Mouse (Mus musculus): Measurements from ENCODE around the gene Arpc1a. TPM values are rescaled to one million over a fixed set of nuclear protein-coding genes. Genes with fewer than 3 reads are reported as not detected.
"Not testable (repeated sequence)": the region's sequence is repeated elsewhere in the genome, so short reads cannot be mapped to it uniquely, and the experiment has no call there.

Gene Arpc1a
- polyA plus RNA-seq, 1 experiment: 149 TPM

- H3K4me1 ChIP-seq (replicated peaks; ENCODE audit: control insufficient read depth, insufficient read depth, low read length): peaks cover 7% of the 10 kb centered on the region
- H3K27ac ChIP-seq (ENCODE audit: control insufficient read depth, insufficient read depth, low read length): no peak overlapping the region
- WGBS: 55% methylated on average over 2 of the region's 2 CpGs
- no peak overlapping the region for H3K4me3 ChIP-seq (ENCODE audit: control insufficient read depth, insufficient read depth, low read length)
- no peaks in the 10 kb centered on the region for H3K36me3 ChIP-seq (ENCODE audit: control insufficient read depth, insufficient read depth, low read length)
- TF ChIP-seq POLR2A (IDR thresholded peaks at IDR 0.05; ENCODE audit: control insufficient read depth, extremely low read depth, insufficient read depth, low read length, poor library complexity): no peak
- TF ChIP-seq CTCF (IDR thresholded peaks at IDR 0.05; ENCODE audit: borderline replicate concordance, control insufficient read depth, extremely low read depth, insufficient read depth, low read length, poor library complexity): no peak
- DNase-seq: no peak
- H3K27me3 ChIP-seq (ENCODE audit: control insufficient read depth, insufficient read depth, low read length): no peaks in the 10 kb centered on the region
Observed at GRCm38 (mm10) chr5:145084822-145085221, 1.2 kb downstream of the Arpc1a start.

DNA sequence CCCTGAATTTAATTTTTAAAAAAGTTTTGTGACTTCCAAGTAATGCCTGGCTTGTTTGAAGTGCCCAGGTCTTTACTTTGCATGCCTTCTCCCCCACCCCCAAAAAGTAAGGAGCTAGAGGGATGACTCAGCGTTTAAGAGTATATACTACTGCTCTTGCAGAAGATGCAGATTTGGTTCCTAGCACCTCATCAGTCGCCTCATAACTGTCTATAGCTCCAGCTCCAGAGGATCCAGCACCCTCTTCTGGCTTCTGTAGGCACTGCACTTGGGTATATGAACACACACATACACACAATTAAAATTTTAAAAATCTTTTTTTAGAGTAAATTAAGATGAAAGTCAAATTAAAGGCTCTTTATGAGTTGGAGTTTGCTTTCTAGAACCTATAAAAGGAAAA is 4.6 kb downstream of the Arpc1a start:
- TF ChIP-seq POLR2A (IDR thresholded peaks at IDR 0.05; ENCODE audit: control insufficient read depth, extremely low read depth, insufficient read depth, low read length, poor library complexity) (no peak), CTCF (IDR thresholded peaks at IDR 0.05; ENCODE audit: borderline replicate concordance, control insufficient read depth, extremely low read depth, insufficient read depth, low read length, poor library complexity) (no peak)
- peaks cover 7% of the 10 kb centered on the region for H3K4me1 ChIP-seq (replicated peaks; ENCODE audit: control insufficient read depth, insufficient read depth, low read length)
- no peak overlapping the region for H3K27ac ChIP-seq (ENCODE audit: control insufficient read depth, insufficient read depth, low read length)
- H3K36me3 ChIP-seq (ENCODE audit: control insufficient read depth, insufficient read depth, low read length): peaks cover 14% of the 10 kb centered on the region
- DNase-seq: no peak
- no peaks in the 10 kb centered on the region for H3K27me3 ChIP-seq (ENCODE audit: control insufficient read depth, insufficient read depth, low read length)
- no peak overlapping the region for H3K4me3 ChIP-seq (ENCODE audit: control insufficient read depth, insufficient read depth, low read length)
- 99% methylated on average over 2 of the region's 2 CpGs for WGBS

DNA sequence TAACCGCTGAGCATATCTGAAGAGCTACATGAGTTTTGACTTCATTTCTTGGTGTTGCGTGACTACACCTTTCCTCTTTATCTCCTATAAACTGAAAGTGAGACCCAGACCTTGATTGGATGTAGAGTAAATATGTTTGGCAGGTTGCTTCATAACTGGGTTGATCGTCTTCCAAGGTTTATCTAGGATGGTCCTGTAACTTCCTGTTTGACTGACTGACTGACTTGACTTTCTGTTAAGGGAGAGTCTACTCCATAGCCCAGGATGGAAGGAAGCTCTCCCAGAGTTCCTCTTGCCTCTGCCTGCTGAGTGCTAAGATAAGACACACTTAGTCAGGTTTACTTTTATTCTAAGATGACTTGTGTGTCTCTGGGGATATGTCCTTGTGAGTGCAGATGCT is 6.2 kb downstream of the Arpc1a start:
- H3K27me3 ChIP-seq (ENCODE audit: control insufficient read depth, insufficient read depth, low read length): no peaks in the 10 kb centered on the region
- TF ChIP-seq POLR2A (IDR thresholded peaks at IDR 0.05; ENCODE audit: control insufficient read depth, extremely low read depth, insufficient read depth, low read length, poor library complexity) (no peak), CTCF (IDR thresholded peaks at IDR 0.05; ENCODE audit: borderline replicate concordance, control insufficient read depth, extremely low read depth, insufficient read depth, low read length, poor library complexity) (no peak)
- no peak overlapping the region for H3K4me3 ChIP-seq (ENCODE audit: control insufficient read depth, insufficient read depth, low read length)
- H3K36me3 ChIP-seq (ENCODE audit: control insufficient read depth, insufficient read depth, low read length): peaks cover 31% of the 10 kb centered on the region
- DNase-seq: no peak
- WGBS: 93% methylated on average over 3 of the region's 3 CpGs
- H3K27ac ChIP-seq (ENCODE audit: control insufficient read depth, insufficient read depth, low read length): no peak overlapping the region
- H3K4me1 ChIP-seq (replicated peaks; ENCODE audit: control insufficient read depth, insufficient read depth, low read length): 0 out of 2 replicates have a peak, but pooled peaks cover 3% of the 10 kb centered on the region

DNA sequence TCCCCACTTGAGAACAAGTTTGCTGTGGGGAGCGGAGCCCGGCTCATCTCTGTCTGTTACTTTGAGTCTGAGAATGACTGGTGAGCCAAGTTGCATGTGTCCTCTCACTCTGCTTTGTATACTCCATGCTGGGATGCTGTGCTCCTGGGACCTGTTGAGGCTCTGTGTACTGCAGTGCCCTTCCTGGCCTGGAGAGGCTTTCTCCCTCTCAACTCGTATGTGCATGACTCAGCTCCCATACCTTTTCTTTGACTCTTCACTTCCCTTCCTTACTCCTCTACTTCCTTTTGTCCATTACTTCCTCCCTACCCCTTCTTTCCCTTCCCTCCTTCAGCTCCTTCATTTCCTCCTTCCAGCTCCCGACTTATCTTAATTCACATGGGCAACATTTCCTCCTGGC is 12.6 kb downstream of the Arpc1a start:
- no peak overlapping the region for H3K27ac ChIP-seq (ENCODE audit: control insufficient read depth, insufficient read depth, low read length)
- WGBS: 83% methylated on average over 4 of the region's 4 CpGs
- TF ChIP-seq CTCF (IDR thresholded peaks at IDR 0.05; ENCODE audit: borderline replicate concordance, control insufficient read depth, extremely low read depth, insufficient read depth, low read length, poor library complexity): no peak
- no peak for TF ChIP-seq POLR2A (IDR thresholded peaks at IDR 0.05; ENCODE audit: control insufficient read depth, extremely low read depth, insufficient read depth, low read length, poor library complexity)
- no peaks in the 10 kb centered on the region for H3K27me3 ChIP-seq (ENCODE audit: control insufficient read depth, insufficient read depth, low read length)
- DNase-seq: no peak
- peaks cover 87% of the 10 kb centered on the region for H3K36me3 ChIP-seq (ENCODE audit: control insufficient read depth, insufficient read depth, low read length)
- H3K4me3 ChIP-seq (ENCODE audit: control insufficient read depth, insufficient read depth, low read length): no peak overlapping the region
- no peaks in the 10 kb centered on the region for H3K4me1 ChIP-seq (replicated peaks; ENCODE audit: control insufficient read depth, insufficient read depth, low read length)

- Histone ChIP-seq H3K4me1 (replicated peaks; ENCODE audit: control insufficient read depth, insufficient read depth, low read length) (no peaks in the 10 kb centered on the region), H3K4me3 (ENCODE audit: control insufficient read depth, insufficient read depth, low read length) (no peak overlapping the region), H3K27ac (ENCODE audit: control insufficient read depth, insufficient read depth, low read length) (no peak overlapping the region), H3K36me3 (ENCODE audit: control insufficient read depth, insufficient read depth, low read length) (peaks cover 92% of the 10 kb centered on the region), H3K27me3 (ENCODE audit: control insufficient read depth, insufficient read depth, low read length) (no peaks in the 10 kb centered on the region)
- no peak for DNase-seq
- 85% methylated on average over 10 of the region's 10 CpGs for WGBS
- TF ChIP-seq CTCF (IDR thresholded peaks at IDR 0.05; ENCODE audit: borderline replicate concordance, control insufficient read depth, extremely low read depth, insufficient read depth, low read length, poor library complexity) (no peak), POLR2A (IDR thresholded peaks at IDR 0.05; ENCODE audit: control insufficient read depth, extremely low read depth, insufficient read depth, low read length, poor library complexity) (no peak)
Observed at GRCm38 (mm10) chr5:145098340-145098821, 14.8 kb downstream of the Arpc1a start.

DNA sequence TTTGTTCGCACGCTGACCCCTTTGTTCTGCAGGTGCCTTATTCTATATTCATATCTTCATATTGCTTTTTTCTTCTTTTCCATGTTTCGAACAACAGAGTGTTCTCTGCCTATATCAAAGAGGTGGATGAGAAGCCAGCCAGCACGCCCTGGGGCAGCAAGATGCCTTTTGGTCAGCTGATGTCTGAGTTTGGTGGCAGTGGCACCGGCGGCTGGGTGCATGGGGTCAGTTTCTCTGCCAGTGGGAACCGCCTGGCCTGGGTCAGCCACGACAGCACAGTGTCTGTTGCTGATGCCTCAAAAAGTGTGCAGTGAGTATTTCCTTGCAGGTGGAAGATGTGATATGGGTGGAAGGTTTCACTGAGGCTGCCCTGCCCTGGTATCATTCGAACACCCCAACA is 17.3 kb downstream of the Arpc1a start:
- TF ChIP-seq POLR2A (IDR thresholded peaks at IDR 0.05; ENCODE audit: control insufficient read depth, extremely low read depth, insufficient read depth, low read length, poor library complexity) (no peak), CTCF (IDR thresholded peaks at IDR 0.05; ENCODE audit: borderline replicate concordance, control insufficient read depth, extremely low read depth, insufficient read depth, low read length, poor library complexity) (no peak)
- Histone ChIP-seq H3K27me3 (ENCODE audit: control insufficient read depth, insufficient read depth, low read length) (no peaks in the 10 kb centered on the region), H3K4me3 (ENCODE audit: control insufficient read depth, insufficient read depth, low read length) (no peak overlapping the region), H3K27ac (ENCODE audit: control insufficient read depth, insufficient read depth, low read length) (no peak overlapping the region), H3K4me1 (replicated peaks; ENCODE audit: control insufficient read depth, insufficient read depth, low read length) (no peaks in the 10 kb centered on the region), H3K36me3 (ENCODE audit: control insufficient read depth, insufficient read depth, low read length) (peaks cover 93% of the 10 kb centered on the region)
- DNase-seq: no peak
- 99% methylated on average over 9 of the region's 9 CpGs for WGBS

GRCm38 (mm10) chr5:145101451-145101850 is 17.8 kb downstream of the Arpc1a start:
- 99% methylated on average over 11 of the region's 11 CpGs for whole genome bisulfite sequencing
- H3K27ac ChIP-seq (ENCODE audit: control insufficient read depth, insufficient read depth, low read length); H3K4me1 ChIP-seq (replicated peaks; ENCODE audit: control insufficient read depth, insufficient read depth, low read length); H3K27me3 ChIP-seq (ENCODE audit: control insufficient read depth, insufficient read depth, low read length); DNase-seq; H3K4me3 ChIP-seq (ENCODE audit: control insufficient read depth, insufficient read depth, low read length): not testable (repeated sequence)
- H3K36me3 ChIP-seq (ENCODE audit: control insufficient read depth, insufficient read depth, low read length): peaks cover 92% of the 10 kb centered on the region

Measured in thymus, adult 2 months (tissue).